Mouse (Mus musculus) liver, adult 2 months (tissue): Measurements from ENCODE around the gene Aldoart2. TPM values are rescaled to one million over a fixed set of nuclear protein-coding genes. Genes with fewer than 3 reads are reported as not detected.

Experiments
- DNase-seq: peaks from one replicate; pipeline ENCODE4 v3.0.0-alpha.2; 2011; ENCODE audit warnings: low read depth, low spot score; ENCODE audit errors: extremely low read depth
- H3K27ac ChIP-seq: fragments of 200-500 bp; replicated peaks from 2 replicates; pipeline ENCODE4 v1.5.1; 2012; ENCODE audit warnings: low read depth, mild to moderate bottlenecking, control low read depth, inconsistent platforms, low read length; ENCODE audit not compliant: insufficient read depth
- H3K27me3 ChIP-seq: fragments of 200-500 bp; 2 replicates; pipeline ENCODE4 v1.6.1; 2012; ENCODE audit warnings: mild to moderate bottlenecking, moderate library complexity, low read length, inconsistent platforms; ENCODE audit not compliant: control insufficient read depth, insufficient read depth
- H3K36me3 ChIP-seq: fragments of 200-500 bp; 2 replicates; pipeline ENCODE4 v1.6.1; 2012; ENCODE audit warnings: low read length, inconsistent platforms; ENCODE audit not compliant: control insufficient read depth, insufficient read depth
- H3K4me1 ChIP-seq: fragments of 200-500 bp; 2 replicates; pipeline ENCODE4 v1.6.1; 2011; ENCODE audit warnings: low read length; ENCODE audit not compliant: control insufficient read depth, insufficient read depth
- H3K4me3 ChIP-seq: fragments of 200-500 bp; 2 replicates; pipeline ENCODE4 v1.5.1; 2011; ENCODE audit warnings: low read depth, mild to moderate bottlenecking, control low read depth, low read length, moderate library complexity; ENCODE audit not compliant: insufficient read depth
- H3K79me2 ChIP-seq: fragments of 200-500 bp; 2 replicates; pipeline ENCODE4 v1.6.1; 2012; ENCODE audit warnings: inconsistent platforms, mild to moderate bottlenecking, low read length, moderate library complexity; ENCODE audit not compliant: control insufficient read depth, insufficient read depth
- H3K9ac ChIP-seq: fragments of 200-500 bp; 2 replicates; pipeline ENCODE4 v1.6.1; 2012; ENCODE audit warnings: low read depth, mild to moderate bottlenecking, control low read depth, inconsistent platforms, low read length
- CTCF ChIP-seq: fragments of 200-500 bp; IDR thresholded peaks from 2 replicates; pipeline ENCODE4 v1.5.1; 2011; ENCODE audit warnings: low read depth, low read length, control low read depth
- POLR2A ChIP-seq: fragments of 200-500 bp; IDR thresholded peaks from 2 replicates; pipeline ENCODE4 v1.6.1; 2011; ENCODE audit warnings: low read length, control low read depth; ENCODE audit not compliant: insufficient read depth; ENCODE audit errors: extremely low read depth
- WGBS: fragments of 180-500 bp; shearing (Covaris S2); methylation state at CpG from one replicate; pipeline ENCODE4 v1.1.7; 2018; 5-methylcytosine and 5-hydroxymethylcytosine counted together
- polyA plus RNA-seq: library from polyadenylated mRNA; depleted of rRNA; stranded (reverse); fragments of >200 nt; gene quantifications from 2 replicates; pipeline ENCODE4 v1.2.3, GENCODE M21; 2012
- total RNA-seq: library from RNA; depleted of rRNA; stranded (reverse); fragments of >200 nt; gene quantifications from 2 replicates; pipeline ENCODE4 v1.2.3, GENCODE M21; 2014

The Aldoart2 gene
- total and polyA plus RNA-seq, 2 experiments, result not detected

GRCm38 (mm10) chr12:55598537-55598886, 33.5 kb downstream of the Aldoart2 start:
- no peaks in the 10 kb centered on the region; the same call in 1 of the 2 replicates for H3K36me3 ChIP-seq
- H3K27me3 ChIP-seq, result peaks cover 18% of the 10 kb centered on the region
- H3K9ac ChIP-seq, result no peak overlapping the region
- 8% methylated on average over 7 of the region's 7 CpGs for WGBS
- TF ChIP-seq CTCF, result no peak
- TF ChIP-seq POLR2A, result no peak
- DNase-seq, result no peak
- no peaks in the 10 kb centered on the region for H3K4me1 ChIP-seq
- H3K27ac ChIP-seq, result no peak overlapping the region
- H3K79me2 ChIP-seq, result no peaks in the 10 kb centered on the region
- no peak overlapping the region for H3K4me3 ChIP-seq

DNA sequence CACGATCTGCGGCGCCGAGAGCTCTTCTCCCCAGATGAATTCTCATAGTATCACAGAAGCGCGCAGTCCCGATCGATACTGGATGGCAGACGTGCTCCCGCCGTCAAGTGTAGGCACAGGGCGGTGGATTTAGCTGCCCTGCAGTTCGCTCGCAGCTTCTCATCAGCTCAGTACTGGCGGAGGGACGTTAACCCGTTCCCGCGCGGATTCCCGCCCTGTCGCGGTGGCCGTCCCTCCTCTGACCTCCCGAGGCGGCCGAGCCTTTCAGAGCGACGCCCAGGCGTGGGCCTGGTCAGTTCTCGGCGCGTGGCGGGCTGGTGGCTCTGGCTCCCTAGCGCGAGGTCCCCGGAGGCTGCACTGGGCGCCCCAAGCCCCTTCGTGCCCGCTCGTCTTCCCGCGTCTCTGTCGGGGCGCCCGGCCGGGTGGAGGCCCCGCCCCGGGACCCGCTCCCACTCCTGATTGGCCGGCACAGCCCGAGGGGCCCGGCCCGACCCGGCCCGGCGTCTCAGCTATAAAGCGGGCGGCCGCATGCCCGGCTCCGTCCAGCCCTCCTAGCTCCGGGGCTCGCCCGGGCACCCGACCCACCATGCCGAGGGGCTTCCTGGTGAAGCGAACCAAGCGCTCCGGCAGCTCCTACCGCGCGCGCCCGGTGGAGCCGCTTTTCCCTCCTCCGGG, 34.0 kb downstream of the Aldoart2 start, which contains the start of gene Insm2:
Insm2 (plus strand) TSS at position 541 of the 675 bp plus-strand sequence.
- TF ChIP-seq CTCF (no peak), POLR2A (no peak)
- peaks cover 2% of the 10 kb centered on the region; the same call in 1 of the 2 replicates for H3K36me3 ChIP-seq
- no peaks in the 10 kb centered on the region for H3K4me1 ChIP-seq
- H3K27me3 ChIP-seq, result peaks cover 18% of the 10 kb centered on the region
- WGBS, result under 1% methylated on average over 77 of the region's 77 CpGs
- no peak for DNase-seq
- H3K4me3 ChIP-seq, result no peak within 1 kb of the TSS
- no peak within 1 kb of the TSS for H3K27ac ChIP-seq
- H3K9ac ChIP-seq, result no peak within 1 kb of the TSS
- H3K79me2 ChIP-seq, result no peaks in the 10 kb centered on the region

GRCm38 (mm10) chr12:55599639-55600502, 34.8 kb downstream of the Aldoart2 start:
- Histone ChIP-seq H3K27me3 (peaks cover 18% of the 10 kb centered on the region), H3K27ac (no peak overlapping the region), H3K9ac (no peak overlapping the region), H3K79me2 (no peaks in the 10 kb centered on the region), H3K4me3 (no peak overlapping the region), H3K36me3 (peaks cover 2% of the 10 kb centered on the region; the same call in 1 of the 2 replicates), H3K4me1 (no peaks in the 10 kb centered on the region)
- TF ChIP-seq POLR2A (no peak), CTCF (no peak)
- WGBS, result 2% methylated on average over 109 of the region's 109 CpGs
- DNase-seq, result no peak

DNA sequence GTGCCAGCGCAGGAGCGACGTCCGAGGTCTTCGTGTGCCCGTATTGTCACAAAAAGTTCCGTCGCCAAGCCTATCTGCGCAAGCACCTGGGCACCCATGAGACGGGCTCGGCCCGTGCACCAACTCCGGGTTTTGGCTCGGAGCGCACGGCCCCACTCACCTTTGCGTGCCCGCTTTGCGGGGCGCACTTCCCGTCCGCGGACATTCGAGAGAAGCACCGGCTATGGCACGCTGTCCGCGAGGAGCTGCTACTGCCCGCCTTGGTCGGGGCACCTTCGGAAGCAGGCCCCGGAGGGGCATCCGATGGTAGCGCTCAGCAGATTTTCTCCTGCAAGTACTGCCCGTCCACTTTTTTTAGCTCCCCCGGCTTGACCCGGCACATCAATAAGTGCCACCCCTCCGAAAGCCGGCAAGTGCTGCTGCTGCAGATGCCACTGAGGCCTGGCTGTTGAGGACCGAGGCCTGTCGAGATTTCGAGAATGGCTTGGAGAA, 35.5 kb downstream of the Aldoart2 start:
- no peak overlapping the region for H3K27ac ChIP-seq
- peaks cover 2% of the 10 kb centered on the region; the same call in 1 of the 2 replicates for H3K36me3 ChIP-seq
- WGBS, result 13% methylated on average over 42 of the region's 42 CpGs
- H3K4me1 ChIP-seq, result no peaks in the 10 kb centered on the region
- no peak overlapping the region for H3K4me3 ChIP-seq
- no peak for DNase-seq
- no peak overlapping the region for H3K9ac ChIP-seq
- TF ChIP-seq POLR2A (no peak), CTCF (no peak)
- H3K79me2 ChIP-seq, result no peaks in the 10 kb centered on the region
- peaks cover 18% of the 10 kb centered on the region for H3K27me3 ChIP-seq

GRCm38 (mm10) chr12:55604411-55604810, 39.4 kb downstream of the Aldoart2 start:
- H3K27ac ChIP-seq, result no peak overlapping the region
- H3K4me3 ChIP-seq, result no peak overlapping the region
- no peaks in the 10 kb centered on the region for H3K79me2 ChIP-seq
- no peak for DNase-seq
- no peak for TF ChIP-seq CTCF
- no peak for TF ChIP-seq POLR2A
- peaks cover 12% of the 10 kb centered on the region for H3K27me3 ChIP-seq
- H3K9ac ChIP-seq, result no peak overlapping the region
- peaks cover 2% of the 10 kb centered on the region; the same call in 1 of the 2 replicates for H3K36me3 ChIP-seq
- 76% methylated on average over 3 of the region's 3 CpGs for WGBS
- no peaks in the 10 kb centered on the region for H3K4me1 ChIP-seq
